Mouse (Mus musculus) small intestine, adult 2 months (tissue): Measurements from ENCODE around the gene Washc4.

Experiments
- CTCF ChIP-seq: fragments of 200-500 bp; IDR thresholded peaks from 2 replicates; pipeline ENCODE4 v1.5.1; 2012; ENCODE audit warnings: low read depth, mild to moderate bottlenecking, control low read depth, inconsistent platforms, low read length, moderate library complexity, mixed read lengths; ENCODE audit not compliant: insufficient replicate concordance, insufficient read length; ENCODE audit errors: extremely low read depth
- POLR2A ChIP-seq: fragments of 200-500 bp; IDR thresholded peaks from 2 replicates; pipeline ENCODE4 v1.6.1; 2012; ENCODE audit warnings: low read depth, mild to moderate bottlenecking, control low read depth, inconsistent platforms, low read length, moderate library complexity

DNA sequence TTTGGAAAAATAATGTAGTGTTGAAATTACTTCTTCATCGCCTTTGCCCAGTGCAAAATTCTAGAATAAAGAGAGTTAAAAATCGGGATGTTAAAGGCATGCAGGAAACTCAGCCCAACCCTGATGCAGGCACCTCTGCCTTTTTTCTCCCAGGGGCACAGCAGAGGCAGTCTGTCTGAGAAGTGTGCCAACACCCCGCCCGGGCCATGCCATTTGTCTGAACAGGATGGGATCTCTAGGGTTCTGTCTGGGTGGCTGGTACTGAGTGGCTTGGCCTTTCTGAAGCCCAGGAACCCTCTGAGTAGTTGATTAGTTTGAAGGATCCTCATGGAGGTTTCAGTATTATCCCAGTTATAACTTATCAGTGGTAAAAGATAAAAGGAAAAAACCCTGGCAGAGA, 84.7 kb downstream of the Washc4 start:
- TF ChIP-seq CTCF (no peak), POLR2A (no peak)
